Mouse (Mus musculus) spleen, postnatal 10 days (tissue): ENCODE results near the gene Olfr917.

Experiments
- DNase-seq, 2 experiments: peaks; one replicate each; pipeline ENCODE4 v3.0.0; 2021 to 2022; ENCODE audit warnings: low spot score in 2 of 2

The Olfr917 gene

GRCm38 (mm10) chr9:38665742-38666141 is at the start of gene Olfr917:
TSS of gene Olfr917 (minus strand) at chr9:38665842.
- DNase-seq: no peak

- no peak for DNase-seq
Measured at GRCm38 (mm10) chr9:38674501-38674900, 8.9 kb upstream of the Olfr917 start, which contains the start of gene Olfr918. TSS of gene Olfr918 (minus strand) at chr9:38674601.

- no peak for DNase-seq
Measured at GRCm38 (mm10) chr9:38672887-38673286, 7.2 kb upstream of the Olfr917 start.

GRCm38 (mm10) chr9:38659775-38660174 is 5.9 kb downstream of the Olfr917 start, which contains the start of gene Olfr916:
TSS of gene Olfr916 (minus strand) at chr9:38659875.
- DNase-seq: no peak

GRCm38 (mm10) chr9:38632406-38632805 is 33.2 kb downstream of the Olfr917 start:
- DNase-seq: no peak
